Mouse (Mus musculus): ENCODE results near the gene D17H6S53E. TPM values are rescaled to one million over a fixed set of nuclear protein-coding genes. Genes with fewer than 3 reads are reported as not detected.

Gene D17H6S53E
- polyA plus RNA-seq, 1 experiment from 2014 or later: 7.6 TPM

DNA sequence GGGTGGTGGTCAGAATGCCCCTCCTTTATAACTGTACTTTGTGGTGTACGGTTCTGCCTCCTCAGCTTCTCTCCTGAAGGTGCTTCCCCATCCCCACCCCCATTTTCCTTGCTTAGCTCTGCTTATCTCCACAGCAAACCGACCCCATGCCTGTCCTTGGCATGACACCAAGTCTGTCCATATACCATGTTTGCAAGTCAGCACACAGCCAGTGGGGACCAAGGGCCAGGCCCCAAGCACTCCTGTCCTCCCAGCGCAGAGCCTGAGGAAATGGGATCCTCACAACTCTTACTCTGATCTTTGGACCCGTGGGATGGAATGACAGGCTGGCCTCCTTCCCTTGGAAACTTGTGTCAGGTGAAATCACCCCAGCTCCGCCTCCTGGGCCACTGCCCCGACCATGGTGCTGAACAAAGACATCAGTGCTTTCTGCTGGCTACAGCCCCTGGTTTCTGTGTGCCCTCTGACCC is 22.9 kb upstream of the D17H6S53E start:
- no peaks in the 10 kb centered on the region for H3K27me3 ChIP-seq (ENCODE audit: insufficient read depth, low read length)
- DNase-seq: no peak
- no peak overlapping the region for H3K9ac ChIP-seq
- WGBS: 52% methylated on average over 6 of the region's 6 CpGs
- no peak for TF ChIP-seq CTCF (IDR thresholded peaks at IDR 0.05; ENCODE audit: low read depth)
- no peak overlapping the region for H3K4me2 ChIP-seq
- H3K36me3 ChIP-seq (ENCODE audit: insufficient read depth): peaks cover 59% of the 10 kb centered on the region
- H3K4me1 ChIP-seq (ENCODE audit: insufficient read depth): no peaks in the 10 kb centered on the region
- no peak overlapping the region for H3K27ac ChIP-seq (ENCODE audit: low read depth)
- no peaks in the 10 kb centered on the region for H3K9me3 ChIP-seq (ENCODE audit: low read depth, low read length)
- H3K4me3 ChIP-seq (ENCODE audit: low read depth, low read length): no peak overlapping the region
- ATAC-seq (ENCODE audit: insufficient read depth): no peak

DNA sequence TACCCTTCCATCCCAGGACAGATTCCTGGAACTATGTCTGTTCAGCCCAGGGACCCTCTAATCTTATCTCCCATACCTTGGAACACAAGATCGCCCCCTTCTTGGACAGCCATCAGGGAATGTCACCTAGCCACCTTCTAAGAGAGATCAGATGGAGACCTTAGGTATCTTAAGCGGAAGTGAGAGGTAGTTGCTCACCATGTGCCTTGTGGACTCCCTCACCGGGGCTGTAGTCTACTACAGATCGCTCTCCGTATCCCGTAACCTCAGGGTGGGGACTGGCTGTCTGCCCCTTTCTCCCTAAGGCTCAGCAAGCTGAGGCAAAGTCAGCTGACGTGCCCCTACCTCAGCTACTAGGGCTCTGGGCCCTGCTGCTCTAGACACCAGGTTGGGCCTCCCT is 22.1 kb upstream of the D17H6S53E start:
- H3K9ac ChIP-seq: no peak overlapping the region
- H3K4me3 ChIP-seq (ENCODE audit: low read depth, low read length): no peak overlapping the region
- no peaks in the 10 kb centered on the region for H3K27me3 ChIP-seq (ENCODE audit: insufficient read depth, low read length)
- H3K27ac ChIP-seq (ENCODE audit: low read depth): no peak overlapping the region
- peaks cover 51% of the 10 kb centered on the region for H3K36me3 ChIP-seq (ENCODE audit: insufficient read depth)
- WGBS: 90% methylated on average over 7 of the region's 7 CpGs
- ATAC-seq (ENCODE audit: insufficient read depth) (no peak), DNase-seq (no peak)
- no peaks in the 10 kb centered on the region for H3K9me3 ChIP-seq (ENCODE audit: low read depth, low read length)
- H3K4me1 ChIP-seq (ENCODE audit: insufficient read depth): no peaks in the 10 kb centered on the region
- TF ChIP-seq CTCF (IDR thresholded peaks at IDR 0.05; ENCODE audit: low read depth): no peak
- no peak overlapping the region for H3K4me2 ChIP-seq

DNA sequence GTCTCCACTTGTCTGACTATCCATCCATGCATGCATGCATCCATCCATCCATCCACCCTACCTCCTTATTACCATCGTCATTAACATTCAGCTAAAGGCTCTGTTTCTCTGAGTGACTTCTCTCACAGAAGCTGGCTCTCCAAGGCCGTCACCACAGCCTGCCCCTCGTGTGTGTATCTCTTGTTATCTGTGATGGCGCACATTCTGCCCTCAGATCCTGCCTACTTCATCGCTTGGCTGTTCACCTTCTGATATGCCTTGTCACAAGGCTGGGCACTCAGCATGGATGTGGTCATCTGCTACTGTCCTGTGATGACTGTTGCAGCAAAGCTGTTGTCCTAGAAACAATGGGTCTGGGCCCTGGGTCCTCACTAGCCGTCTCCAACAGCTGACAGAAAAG is 21.4 kb upstream of the D17H6S53E start:
- DNase-seq (no peak), ATAC-seq (ENCODE audit: insufficient read depth) (no peak)
- no peaks in the 10 kb centered on the region for H3K9me3 ChIP-seq (ENCODE audit: low read depth, low read length)
- no peak overlapping the region for H3K9ac ChIP-seq
- H3K4me1 ChIP-seq (ENCODE audit: insufficient read depth): no peaks in the 10 kb centered on the region
- WGBS: 71% methylated on average over 6 of the region's 6 CpGs
- H3K27ac ChIP-seq (ENCODE audit: low read depth): no peak overlapping the region
- no peak overlapping the region for H3K4me3 ChIP-seq (ENCODE audit: low read depth, low read length)
- peaks cover 44% of the 10 kb centered on the region for H3K36me3 ChIP-seq (ENCODE audit: insufficient read depth)
- no peaks in the 10 kb centered on the region for H3K27me3 ChIP-seq (ENCODE audit: insufficient read depth, low read length)
- H3K4me2 ChIP-seq: no peak overlapping the region
- no peak for TF ChIP-seq CTCF (IDR thresholded peaks at IDR 0.05; ENCODE audit: low read depth)

DNA sequence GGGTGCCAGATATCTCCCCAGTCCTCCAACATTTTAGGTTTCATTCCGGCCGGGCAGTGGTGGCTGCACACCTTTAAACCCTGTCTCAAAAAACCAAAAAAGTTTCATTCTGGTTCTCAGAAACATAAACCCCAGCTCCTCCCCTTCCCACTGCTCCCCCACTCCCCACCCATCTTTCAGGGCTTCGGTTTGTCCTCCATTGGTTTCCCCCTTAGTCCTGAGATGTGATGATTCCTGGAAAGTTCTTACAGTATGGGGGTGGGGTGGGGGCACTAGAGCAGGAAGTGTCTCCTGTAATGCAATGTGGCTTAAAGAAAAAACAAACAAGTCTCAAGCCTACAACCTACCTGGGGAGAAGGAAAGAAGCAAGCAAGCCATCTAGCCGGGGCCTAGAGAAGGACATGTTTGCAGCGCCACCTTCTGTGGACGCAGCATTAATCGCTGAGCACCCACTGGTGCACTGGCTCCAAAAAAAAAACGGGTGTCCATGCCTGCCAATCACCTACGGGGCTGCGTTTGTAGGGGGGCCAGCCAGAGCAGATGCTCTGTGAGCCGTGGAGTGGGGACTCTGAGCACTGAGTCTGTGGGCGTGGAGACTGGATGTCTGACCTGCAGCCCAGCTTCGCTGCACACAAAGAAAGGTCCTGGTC is 20.3 kb upstream of the D17H6S53E start:
- DNase-seq (peak; percentile 65), ATAC-seq (ENCODE audit: insufficient read depth) (0 out of 2 replicates have a peak, but pooled peaks have one; percentile 32)
- Histone ChIP-seq H3K4me1 (ENCODE audit: insufficient read depth) (no peaks in the 10 kb centered on the region), H3K9me3 (ENCODE audit: low read depth, low read length) (no peaks in the 10 kb centered on the region), H3K4me3 (ENCODE audit: low read depth, low read length) (no peak overlapping the region), H3K27me3 (ENCODE audit: insufficient read depth, low read length) (no peaks in the 10 kb centered on the region), H3K27ac (ENCODE audit: low read depth) (no peak overlapping the region), H3K4me2 (no peak overlapping the region; the same call in 1 of the 2 replicates), H3K36me3 (ENCODE audit: insufficient read depth) (peaks cover 33% of the 10 kb centered on the region), H3K9ac (peak overlapping the region; percentile 24; the same call in 1 of the 2 replicates)
- 24% methylated on average over 13 of the region's 13 CpGs for WGBS
- peak; percentile 69 for TF ChIP-seq CTCF (IDR thresholded peaks at IDR 0.05; ENCODE audit: low read depth)

DNA sequence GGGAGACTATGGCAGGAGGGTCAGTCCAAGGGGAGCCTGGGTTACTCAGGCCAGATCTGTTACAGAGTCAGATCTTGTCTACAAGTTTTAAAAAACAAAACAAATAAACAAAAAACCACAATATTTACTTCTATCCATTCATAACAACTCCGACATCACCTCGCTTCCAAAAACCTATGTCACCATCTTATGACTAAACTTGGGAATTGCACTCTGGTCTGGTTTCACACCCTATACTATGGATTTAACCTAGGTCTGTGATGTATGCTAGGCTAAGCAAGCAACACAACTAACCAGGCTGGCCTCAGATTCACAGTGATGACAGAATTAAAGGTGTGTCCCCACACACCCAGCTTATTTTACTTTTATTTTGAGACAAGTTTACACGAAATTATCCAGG is 19.7 kb upstream of the D17H6S53E start:
- Histone ChIP-seq H3K27ac (ENCODE audit: low read depth) (no peak overlapping the region), H3K4me1 (ENCODE audit: insufficient read depth) (no peaks in the 10 kb centered on the region), H3K9me3 (ENCODE audit: low read depth, low read length) (no peaks in the 10 kb centered on the region), H3K27me3 (ENCODE audit: insufficient read depth, low read length) (no peaks in the 10 kb centered on the region), H3K4me3 (ENCODE audit: low read depth, low read length) (no peak overlapping the region), H3K36me3 (ENCODE audit: insufficient read depth) (peaks cover 26% of the 10 kb centered on the region), H3K9ac (no peak overlapping the region; the same call in 1 of the 2 replicates), H3K4me2 (no peak overlapping the region)
- peak; percentile 30 for TF ChIP-seq CTCF (IDR thresholded peaks at IDR 0.05; ENCODE audit: low read depth)
- ATAC-seq (ENCODE audit: insufficient read depth) (no peak), DNase-seq (peak; percentile 13)
- WGBS: 51% methylated on average over 3 of the region's 3 CpGs

DNA sequence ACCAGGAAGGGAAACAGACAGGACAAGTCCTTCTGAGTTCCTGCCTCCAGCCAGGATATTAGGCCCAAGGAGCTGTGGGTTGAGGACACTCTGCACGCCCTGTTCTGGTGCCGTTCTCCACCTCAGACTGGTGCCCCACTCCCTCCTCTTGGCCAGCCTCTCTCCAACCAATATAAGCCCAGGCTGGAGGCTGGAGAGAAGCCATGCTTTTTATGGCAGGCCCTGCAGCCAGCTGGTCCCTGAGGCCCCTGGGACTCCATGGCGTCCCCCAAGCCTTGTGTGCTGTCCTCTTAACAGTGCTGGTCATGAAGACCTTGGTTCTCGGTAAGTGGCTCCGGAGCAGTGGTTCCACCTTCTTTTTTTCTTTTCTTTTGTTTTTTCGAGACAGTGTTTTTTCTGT is 18.1 kb upstream of the D17H6S53E start, which contains the start of gene Ly6g5c:
TSS of gene Ly6g5c (plus strand) at position 183 of the 400 bp plus-strand sequence.
- ATAC-seq (ENCODE audit: insufficient read depth): no peak
- 84% methylated on average over 6 of the region's 6 CpGs for WGBS

DNA sequence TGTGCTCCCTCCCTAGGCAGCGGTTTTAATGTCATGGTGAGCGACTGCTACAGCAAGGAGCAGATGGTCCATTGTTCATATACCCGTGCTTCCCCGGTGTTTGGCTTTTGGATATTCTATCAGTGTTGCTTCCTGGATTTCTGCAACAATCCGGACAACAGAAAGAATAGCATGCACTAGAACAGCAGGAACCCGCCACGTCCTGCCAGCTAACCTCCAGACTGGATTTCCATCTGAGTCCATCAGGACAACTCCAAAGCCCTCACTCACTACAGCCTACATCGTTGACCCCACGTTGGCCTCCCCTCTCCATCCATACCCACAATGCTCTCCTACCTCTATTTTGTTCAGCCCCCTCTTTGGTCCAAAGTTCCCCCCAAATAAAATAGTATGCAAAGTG is 14.4 kb upstream of the D17H6S53E start:
- H3K4me1 ChIP-seq (ENCODE audit: insufficient read depth): no peaks in the 10 kb centered on the region
- no peaks in the 10 kb centered on the region for H3K27me3 ChIP-seq (ENCODE audit: insufficient read depth, low read length)
- H3K4me3 ChIP-seq (ENCODE audit: low read depth, low read length): no peak overlapping the region
- H3K9me3 ChIP-seq (ENCODE audit: low read depth, low read length): no peaks in the 10 kb centered on the region
- H3K4me2 ChIP-seq: no peak overlapping the region
- H3K36me3 ChIP-seq (ENCODE audit: insufficient read depth): peaks cover 28% of the 10 kb centered on the region; the same call in 1 of the 2 replicates
- H3K9ac ChIP-seq: no peak overlapping the region
- ATAC-seq (ENCODE audit: insufficient read depth) (no peak), DNase-seq (peak; percentile 12)
- no peak for TF ChIP-seq CTCF (IDR thresholded peaks at IDR 0.05; ENCODE audit: low read depth)
- 71% methylated on average over 9 of the region's 9 CpGs for WGBS
- no peak overlapping the region for H3K27ac ChIP-seq (ENCODE audit: low read depth)

More for the DNA sequence above, 18.1 kb upstream of the D17H6S53E start, which contains the start of gene Ly6g5c:
- no peak for DNase-seq
- TF ChIP-seq CTCF (IDR thresholded peaks at IDR 0.05; ENCODE audit: low read depth): no peak
- Histone ChIP-seq H3K4me1 (ENCODE audit: insufficient read depth) (no peaks in the 10 kb centered on the region), H3K27me3 (ENCODE audit: insufficient read depth, low read length) (no peaks in the 10 kb centered on the region), H3K36me3 (ENCODE audit: insufficient read depth) (peaks cover 10% of the 10 kb centered on the region; the same call in 1 of the 2 replicates), H3K9me3 (ENCODE audit: low read depth, low read length) (no peaks in the 10 kb centered on the region), H3K4me3 (ENCODE audit: low read depth, low read length) (no peak within 1 kb of the TSS), H3K27ac (ENCODE audit: low read depth) (no peak within 1 kb of the TSS), H3K4me2 (no peak within 1 kb of the TSS), H3K9ac (no peak within 1 kb of the TSS)
